Mouse (Mus musculus) natural killer cell, adult 2 months (primary cell): ENCODE results near the gene Nrxn3.

Experiments
- DNase-seq, 2 experiments: peaks; one replicate each; pipeline ENCODE4 v3.0.0; 2022; ENCODE audit warnings: low spot score in 2 of 2

Gene Nrxn3

GRCm38 (mm10) chr12:89700937-89701458, 978.3 kb downstream of the Nrxn3 start:
- DNase-seq = no peak

DNA sequence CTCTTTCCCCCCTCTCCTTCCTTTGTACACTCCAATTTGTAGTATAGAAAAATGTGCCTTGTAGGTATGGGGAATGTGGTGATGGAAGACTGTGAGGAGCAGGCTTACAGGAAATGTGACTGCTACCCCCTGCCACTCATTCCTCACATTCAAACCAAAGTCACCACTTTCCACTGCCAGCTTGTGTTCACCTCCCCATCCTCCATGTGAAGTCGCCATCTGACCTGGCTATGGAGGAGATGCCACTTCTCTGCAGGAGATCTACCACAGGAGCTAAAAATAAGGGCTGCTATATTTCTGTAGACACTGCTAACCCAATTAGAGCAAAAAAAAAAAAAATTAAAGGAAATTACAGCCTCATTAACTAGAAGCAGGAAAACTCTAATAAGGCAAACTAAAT, 980.3 kb downstream of the Nrxn3 start:
- DNase-seq = no peak

- DNase-seq = no peak
These were observed 985.2 kb downstream of the Nrxn3 start for GRCm38 (mm10) chr12:89707913-89708312.

GRCm38 (mm10) chr12:89710459-89710858, 987.8 kb downstream of the Nrxn3 start:
- DNase-seq = no peak

DNA sequence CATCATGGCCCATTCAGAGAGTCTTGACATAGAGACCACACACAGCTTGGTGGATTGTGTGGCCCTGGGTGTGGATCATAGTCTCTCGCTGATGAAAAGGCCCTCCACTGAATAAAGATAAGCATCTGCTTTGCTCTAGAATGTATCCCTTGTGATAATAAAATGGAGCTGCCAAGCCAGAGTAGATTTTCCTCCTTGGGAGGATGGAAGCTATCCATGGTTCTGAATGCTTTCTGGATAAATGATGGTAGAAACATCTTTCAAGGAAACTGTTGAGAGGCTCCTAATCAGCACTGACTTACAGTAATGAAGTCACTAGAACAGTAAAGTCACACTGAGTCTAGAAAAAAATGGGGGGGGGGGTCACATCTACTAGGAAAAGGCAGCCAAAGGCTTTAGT, 989.1 kb downstream of the Nrxn3 start:
- DNase-seq = no peak

DNA sequence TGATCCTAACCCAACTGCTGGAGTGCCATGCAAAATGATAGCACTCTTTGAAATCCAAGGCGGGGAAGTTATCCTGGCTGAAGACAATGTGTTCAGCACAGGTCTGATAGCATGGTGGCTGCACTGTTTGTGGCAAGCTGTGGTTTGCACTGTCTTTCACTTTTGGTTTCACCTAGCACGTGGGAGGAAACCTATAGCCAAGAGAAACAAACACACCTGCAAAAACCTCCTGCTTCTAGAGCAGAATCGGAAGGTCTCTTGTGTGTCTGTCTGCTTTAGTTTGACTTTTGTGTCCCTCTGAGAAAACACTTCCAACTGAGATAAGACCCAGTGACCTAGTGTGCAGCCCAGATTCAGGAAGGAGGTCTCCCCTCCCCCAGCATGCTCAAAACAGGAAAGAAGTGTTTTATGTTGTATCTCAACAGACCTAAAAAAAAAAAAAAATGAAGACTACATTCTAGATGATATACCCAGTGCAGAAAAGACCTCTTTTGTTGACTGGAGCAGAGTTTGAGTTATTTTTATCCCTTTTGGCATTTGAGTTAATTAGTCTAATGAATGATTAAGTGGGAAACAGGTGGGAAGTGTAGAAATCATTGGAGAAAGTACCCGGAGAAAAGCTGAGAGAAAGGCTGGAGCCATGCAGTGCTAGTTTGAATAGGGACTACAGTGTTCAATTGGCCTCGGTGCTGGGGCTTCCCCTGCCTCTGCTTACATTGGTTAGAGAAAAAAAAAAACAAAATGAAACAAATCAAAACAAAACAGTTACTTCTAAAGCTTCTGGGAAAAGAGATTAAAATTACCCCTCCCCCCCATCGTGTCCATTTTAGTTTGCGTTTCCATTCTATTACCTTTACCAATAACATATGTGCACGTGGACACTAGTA, 996.8 kb downstream of the Nrxn3 start:
- peak; percentile 65 to 74 for DNase-seq

- no peak for DNase-seq
These were observed 998.3 kb downstream of the Nrxn3 start for GRCm38 (mm10) chr12:89720945-89721344.

DNA sequence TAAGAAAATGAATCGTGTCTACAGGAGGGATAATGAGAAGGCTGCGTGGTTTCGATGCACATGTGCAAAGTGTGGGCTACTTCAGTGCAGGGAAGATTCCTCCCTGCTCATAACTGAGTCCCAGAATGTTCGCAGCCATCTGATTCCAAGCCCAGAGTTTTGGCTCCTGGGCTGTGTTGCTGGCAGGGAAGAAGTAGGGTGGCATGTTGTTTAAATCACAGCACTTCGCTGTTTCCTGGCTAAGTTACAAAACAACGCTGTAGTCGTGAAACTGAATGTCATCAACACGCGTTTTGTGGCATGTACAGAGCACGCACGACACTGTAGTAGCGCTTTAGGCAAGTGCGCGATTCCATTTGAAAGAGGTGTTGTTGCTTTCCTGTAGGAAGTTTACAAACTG, 999.8 kb downstream of the Nrxn3 start:
- no peak for DNase-seq

DNA sequence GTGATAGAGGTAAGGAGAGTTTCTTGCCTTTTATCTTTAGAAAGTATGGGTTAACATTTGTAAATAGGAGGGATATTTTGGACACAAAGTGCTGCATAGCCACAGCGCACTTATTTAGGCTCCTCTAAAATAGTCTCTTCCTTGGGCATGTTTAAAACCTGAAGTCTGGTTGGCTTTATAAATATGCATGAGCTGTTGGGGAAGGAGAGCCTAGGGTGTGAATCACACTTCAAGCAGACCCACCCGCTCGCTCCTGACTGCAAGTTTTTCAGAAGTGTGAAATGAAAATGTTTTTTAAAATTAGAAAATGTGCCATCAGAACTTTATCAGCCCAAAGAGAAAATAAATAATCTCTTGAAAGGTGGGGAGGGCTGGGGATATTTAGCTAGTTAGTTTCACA, 1001.4 kb downstream of the Nrxn3 start:
- DNase-seq = peak in 1 of 2 experiments; percentile 21

DNA sequence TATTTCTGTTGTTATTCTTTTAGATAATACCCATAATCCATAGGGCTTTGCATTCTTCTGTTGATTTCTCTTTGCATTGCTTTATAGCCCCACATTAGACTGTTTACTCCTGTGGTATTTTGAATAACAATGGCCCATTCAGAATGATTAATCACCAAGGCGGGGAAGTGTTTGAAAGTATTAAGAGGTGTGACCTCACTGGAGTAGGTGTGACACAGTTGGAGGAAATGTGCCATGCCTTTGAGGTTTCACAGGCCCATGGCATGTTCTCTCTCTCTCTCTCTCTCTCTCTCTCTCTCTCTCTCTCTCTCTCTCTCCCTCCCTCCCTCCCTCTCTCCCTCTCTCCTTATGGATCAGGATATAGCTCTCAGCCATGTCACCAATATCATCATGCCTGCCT, 1019.6 kb downstream of the Nrxn3 start:
- peak; percentile 24 to 57 for DNase-seq

DNA sequence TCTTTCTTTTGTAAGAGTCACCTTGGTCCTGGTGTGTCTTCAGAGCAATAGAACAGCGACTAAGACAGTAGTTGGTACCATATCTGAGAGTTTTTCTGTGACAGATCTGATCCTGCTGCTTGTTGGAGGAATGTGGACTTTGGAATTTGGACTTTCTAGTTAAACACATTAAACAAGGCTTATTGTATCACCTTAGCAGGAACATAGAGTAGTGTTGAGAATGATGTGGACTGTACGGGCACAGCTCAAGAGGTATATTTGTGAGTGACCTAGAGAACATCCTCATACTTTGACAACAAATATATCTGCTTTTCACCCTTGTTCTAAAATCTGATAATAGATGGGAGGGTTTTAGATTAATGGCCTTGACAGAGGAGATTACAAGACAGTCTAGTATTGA, 1020.1 kb downstream of the Nrxn3 start:
- DNase-seq = no peak

DNA sequence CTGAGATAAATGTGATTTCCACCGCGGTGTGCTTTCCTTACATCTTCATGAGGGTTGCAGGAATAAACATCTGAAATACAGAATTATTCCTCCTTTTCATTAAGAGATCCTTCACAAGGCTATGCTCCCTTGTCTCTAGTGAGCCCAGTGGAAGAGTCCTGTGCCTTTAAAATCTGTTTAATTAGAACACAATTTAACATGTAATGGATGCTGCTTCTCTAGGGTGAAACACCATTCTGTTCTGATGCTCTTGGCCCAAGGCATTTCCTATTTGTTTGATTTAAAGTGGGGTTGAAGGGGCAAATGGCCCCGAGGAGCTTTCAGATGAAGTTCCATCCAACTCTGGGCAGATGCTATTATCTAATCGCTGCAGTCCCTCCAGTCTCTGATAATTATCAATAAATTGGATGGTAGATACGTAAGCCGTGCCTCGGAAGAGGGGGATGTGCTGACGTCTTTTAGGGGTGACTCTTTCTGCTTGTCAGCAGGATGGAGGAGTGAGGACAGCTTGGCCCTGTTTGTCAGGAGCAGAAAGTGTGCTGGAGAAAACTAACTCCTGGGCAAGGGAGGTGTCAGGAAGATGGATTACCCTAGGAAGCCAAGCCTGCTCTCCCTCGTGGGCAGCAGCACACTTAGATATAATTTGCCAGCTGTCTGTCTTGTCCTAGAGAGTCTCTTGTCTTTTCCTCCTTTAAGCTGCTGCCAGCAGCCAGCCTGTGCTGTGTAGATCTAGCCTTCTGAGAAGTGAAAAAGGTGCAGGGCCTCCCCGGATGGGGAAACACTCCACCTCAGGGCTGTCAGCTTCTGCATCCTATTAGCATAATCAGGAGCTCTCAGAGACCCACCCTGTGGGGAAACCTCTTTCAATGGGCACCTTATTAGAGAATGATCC, 1041.8 kb downstream of the Nrxn3 start:
- no peak for DNase-seq

GRCm38 (mm10) chr12:89765179-89765578, 1042.5 kb downstream of the Nrxn3 start:
- peak in 1 of 2 experiments; percentile 5 for DNase-seq

DNA sequence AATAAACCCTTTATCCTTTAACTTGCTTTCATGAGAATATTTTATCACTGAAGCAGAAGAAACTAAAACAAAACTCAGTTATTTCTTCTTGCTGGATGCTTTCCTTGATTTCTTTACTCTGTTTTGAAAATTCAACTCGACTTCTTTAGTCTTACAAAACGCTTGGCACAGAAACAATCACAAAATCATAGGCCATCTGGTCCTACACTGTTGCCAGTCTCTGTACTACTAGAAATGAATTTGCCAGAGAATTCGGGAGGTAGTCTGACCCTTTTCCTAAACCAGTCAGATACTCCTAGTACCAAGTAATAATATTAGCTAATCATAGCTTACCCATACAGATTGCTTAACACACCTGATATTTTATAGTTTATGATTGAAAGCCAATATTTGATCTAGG, 1066.1 kb downstream of the Nrxn3 start:
- no peak for DNase-seq

GRCm38 (mm10) chr12:89789981-89790380, 1067.3 kb downstream of the Nrxn3 start:
- DNase-seq = no peak

GRCm38 (mm10) chr12:89791829-89792228, 1069.2 kb downstream of the Nrxn3 start:
- DNase-seq = no peak

DNA sequence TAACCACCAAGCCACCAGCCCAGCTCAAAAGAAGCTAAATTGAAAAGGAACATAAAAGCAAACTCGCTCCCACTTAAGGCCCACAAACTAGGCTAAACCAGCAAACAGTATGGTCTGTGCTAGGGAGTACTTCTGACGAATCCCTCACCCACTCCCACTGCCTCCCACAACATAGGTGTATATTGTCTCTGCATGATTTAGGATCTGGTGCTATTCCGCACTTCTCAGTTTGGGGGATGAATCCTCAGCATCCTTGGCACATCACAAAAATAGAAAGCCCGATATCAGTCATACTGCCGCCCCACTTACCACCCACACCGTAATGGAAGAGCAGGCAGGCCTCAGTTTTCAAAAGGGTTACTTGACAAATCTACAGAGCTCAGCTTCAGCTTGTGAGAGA, 1072.1 kb downstream of the Nrxn3 start:
- no peak for DNase-seq

DNA sequence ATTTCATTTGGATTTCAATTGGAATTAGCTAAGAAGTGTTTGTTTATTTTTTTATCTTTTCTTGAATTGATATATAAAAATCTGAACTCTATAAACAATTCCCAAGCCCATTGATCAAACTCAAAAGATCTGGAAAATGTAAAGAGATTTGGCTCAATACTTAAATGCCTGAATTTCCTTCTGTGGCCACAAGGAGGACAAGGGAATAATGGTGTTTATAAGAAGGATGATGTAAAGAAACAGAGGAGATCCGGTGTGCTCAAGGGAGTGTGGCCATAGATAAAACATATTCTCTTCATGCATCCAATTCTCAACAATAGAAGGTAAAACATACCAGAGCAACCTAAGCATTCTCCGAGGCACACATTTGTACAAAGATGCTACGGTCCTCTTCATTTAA, 1085.5 kb downstream of the Nrxn3 start:
- no peak for DNase-seq

- DNase-seq = no peak
These were observed 1087.5 kb downstream of the Nrxn3 start for GRCm38 (mm10) chr12:89810146-89810545.

- DNase-seq = no peak
These were observed 1089.3 kb downstream of the Nrxn3 start for GRCm38 (mm10) chr12:89811815-89812549.

- no peak for DNase-seq
These were observed 1090.0 kb downstream of the Nrxn3 start for GRCm38 (mm10) chr12:89812550-89813207.
